Mouse (Mus musculus): ENCODE data around the gene Myh4. TPM values are rescaled to one million over a fixed set of nuclear protein-coding genes. Genes with fewer than 3 reads are reported as not detected.

The Myh4 gene
- over 10,000 TPM; 26,295 to 29,387 (median 28,090) TPM for total RNA-seq (2022)

GRCm38 (mm10) chr11:67237481-67238079 is at the start of gene Myh4:
TSS of gene Myh4 (plus strand) at chr11:67238029.
- peak in 1 of 2 experiments; percentile 49 for DNase-seq (ENCODE audit: low spot score in 2 of 2)

- DNase-seq (ENCODE audit: low spot score in 2 of 2): no peak
These were observed 47.5 kb upstream of the Myh4 start for GRCm38 (mm10) chr11:67190316-67190715.

- DNase-seq (ENCODE audit: low spot score in 2 of 2): no peak
These were observed 47.0 kb upstream of the Myh4 start for GRCm38 (mm10) chr11:67190814-67191213.

- no peak for DNase-seq (ENCODE audit: low spot score in 2 of 2)
These were observed 46.3 kb upstream of the Myh4 start for GRCm38 (mm10) chr11:67191496-67191895.

- no peak for DNase-seq (ENCODE audit: low spot score in 2 of 2)
These were observed 38.5 kb upstream of the Myh4 start for GRCm38 (mm10) chr11:67199321-67199720.

GRCm38 (mm10) chr11:67199752-67200151 is 38.1 kb upstream of the Myh4 start, which contains the start of gene Myh1:
TSS of gene Myh1 (plus strand) at chr11:67200052.
- no peak for DNase-seq (ENCODE audit: low spot score in 2 of 2)

GRCm38 (mm10) chr11:67204766-67205165 is 33.1 kb upstream of the Myh4 start:
- peak in 1 of 2 experiments; percentile 27 for DNase-seq (ENCODE audit: low spot score in 2 of 2)

GRCm38 (mm10) chr11:67221803-67222202 is 16.0 kb upstream of the Myh4 start:
- DNase-seq (ENCODE audit: low spot score in 2 of 2): no peak

GRCm38 (mm10) chr11:67224466-67224865 is 13.4 kb upstream of the Myh4 start:
- DNase-seq (ENCODE audit: low spot score in 2 of 2): no peak

GRCm38 (mm10) chr11:67228731-67229130 is 9.1 kb upstream of the Myh4 start:
- no peak for DNase-seq (ENCODE audit: low spot score in 2 of 2)

GRCm38 (mm10) chr11:67229166-67229565 is 8.7 kb upstream of the Myh4 start:
- DNase-seq (ENCODE audit: low spot score in 2 of 2): no peak

GRCm38 (mm10) chr11:67229946-67230345 is 7.9 kb upstream of the Myh4 start:
- peak in 1 of 2 experiments; percentile 54 for DNase-seq (ENCODE audit: low spot score in 2 of 2)

GRCm38 (mm10) chr11:67235639-67236358 is 2.0 kb upstream of the Myh4 start:
- DNase-seq (ENCODE audit: low spot score in 2 of 2): peak in 1 of 2 experiments; percentile 60

- DNase-seq (ENCODE audit: low spot score in 2 of 2): no peak
These were observed 1.0 kb upstream of the Myh4 start for GRCm38 (mm10) chr11:67236799-67237198.

- no peak for DNase-seq (ENCODE audit: low spot score in 2 of 2)
These were observed 3.2 kb downstream of the Myh4 start for GRCm38 (mm10) chr11:67241051-67241450.

GRCm38 (mm10) chr11:67253691-67254090 is 15.9 kb downstream of the Myh4 start:
- no peak for DNase-seq (ENCODE audit: low spot score in 2 of 2)

GRCm38 (mm10) chr11:67257048-67257447 is 19.2 kb downstream of the Myh4 start:
- DNase-seq (ENCODE audit: low spot score in 2 of 2): no peak

GRCm38 (mm10) chr11:67260956-67261355 is 23.1 kb downstream of the Myh4 start:
- DNase-seq (ENCODE audit: low spot score in 2 of 2): no peak

- DNase-seq (ENCODE audit: low spot score in 2 of 2): no peak
These were observed 38.9 kb downstream of the Myh4 start, which contains the start of gene Myh8 for GRCm38 (mm10) chr11:67276601-67277174. TSS of gene Myh8 (plus strand) at chr11:67277124.

- DNase-seq (ENCODE audit: low spot score in 2 of 2): no peak
These were observed 55.6 kb downstream of the Myh4 start for GRCm38 (mm10) chr11:67293440-67293839.
